Mouse (Mus musculus): ENCODE measurements around the gene Dcxr.

The Dcxr gene

GRCm38 (mm10) chr11:120729432-120730050, 2.5 kb upstream of the Dcxr start:
- in situ Hi-C loops (cut with MseI, MboI): loop anchor here (5.0 kb wide), 1 partner anchor 48 kb away; no protein-coding TSS in a partner anchor

- in situ Hi-C loops (cut with MseI, MboI): loop anchor here (5.0 kb wide), 1 partner anchor 49 kb away; no protein-coding TSS in a partner anchor
Measured at GRCm38 (mm10) chr11:120728530-120729240, 1.6 kb upstream of the Dcxr start.

GRCm38 (mm10) chr11:120727564-120727963, 483 bp upstream of the Dcxr start:
- in situ Hi-C loops (cut with MseI, MboI): loop anchor here (5.0 kb wide), 1 partner anchor 50 kb away; no protein-coding TSS in a partner anchor

GRCm38 (mm10) chr11:120726243-120727168, 575 bp downstream of the Dcxr start:
- in situ Hi-C loops (cut with MseI, MboI): loop anchor here (5.0 kb wide), 1 partner anchor 51 kb away; no protein-coding TSS in a partner anchor

- in situ Hi-C loops (cut with MseI, MboI): no loop called here
Measured at GRCm38 (mm10) chr11:120723509-120723908, 3.6 kb downstream of the Dcxr start.

- in situ Hi-C loops (cut with MseI, MboI): no loop called here
Measured at GRCm38 (mm10) chr11:120722761-120723382, 4.2 kb downstream of the Dcxr start.

GRCm38 (mm10) chr11:120722067-120722630, 4.9 kb downstream of the Dcxr start:
- in situ Hi-C loops (cut with MseI, MboI): no loop called here

- in situ Hi-C loops (cut with MseI, MboI): no loop called here
Measured at GRCm38 (mm10) chr11:120721124-120722066, 5.7 kb downstream of the Dcxr start, which contains the start of gene Rac3. TSS of gene Rac3 (plus strand) at chr11:120721470.

GRCm38 (mm10) chr11:120720450-120720849, 6.6 kb downstream of the Dcxr start:
- in situ Hi-C loops (cut with MseI, MboI): no loop called here

GRCm38 (mm10) chr11:120719841-120720376, 7.2 kb downstream of the Dcxr start:
- in situ Hi-C loops (cut with MseI, MboI): loop anchor here in 1 of 2 experiments (10.0 kb wide), 1 partner anchor 65 kb away; no protein-coding TSS in a partner anchor

GRCm38 (mm10) chr11:120719242-120719641, 7.8 kb downstream of the Dcxr start:
- in situ Hi-C loops (cut with MseI, MboI): loop anchor here in 1 of 2 experiments (10.0 kb wide), 1 partner anchor 64 kb away; no protein-coding TSS in a partner anchor

- in situ Hi-C loops (cut with MseI, MboI): loop anchor here in 1 of 2 experiments (10.0 kb wide), 1 partner anchor 60 kb away; no protein-coding TSS in a partner anchor
Measured at GRCm38 (mm10) chr11:120715131-120715530, 11.9 kb downstream of the Dcxr start.

- in situ Hi-C loops (cut with MseI, MboI): loop anchor here (5.0 to 10.0 kb wide), 2 partner anchors 57 to 60 kb away; no protein-coding TSS in a partner anchor
Measured at GRCm38 (mm10) chr11:120714546-120714945, 12.5 kb downstream of the Dcxr start.

- in situ Hi-C loops (cut with MseI, MboI): loop anchor here (5.0 to 10.0 kb wide), 2 partner anchors 57 to 59 kb away; no protein-coding TSS in a partner anchor
Measured at GRCm38 (mm10) chr11:120713580-120714518, 13.2 kb downstream of the Dcxr start, which contains the start of the genes Cenpx and Lrrc45. TSS of gene Cenpx (minus strand) at chr11:120713738. TSS of gene Lrrc45 (plus strand) at chr11:120713925.

GRCm38 (mm10) chr11:120712771-120713568, 14.1 kb downstream of the Dcxr start:
- in situ Hi-C loops (cut with MseI, MboI): loop anchor here (5.0 to 10.0 kb wide), 2 partner anchors 56 to 58 kb away; no protein-coding TSS in a partner anchor

GRCm38 (mm10) chr11:120711980-120712604, 15.0 kb downstream of the Dcxr start:
- in situ Hi-C loops (cut with MseI, MboI): loop anchor here (5.0 to 10.0 kb wide), 2 partner anchors 55 to 57 kb away; no protein-coding TSS in a partner anchor
